ENCODE assay signal across 8 mouse cellular contexts in the genomic region with DNA sequence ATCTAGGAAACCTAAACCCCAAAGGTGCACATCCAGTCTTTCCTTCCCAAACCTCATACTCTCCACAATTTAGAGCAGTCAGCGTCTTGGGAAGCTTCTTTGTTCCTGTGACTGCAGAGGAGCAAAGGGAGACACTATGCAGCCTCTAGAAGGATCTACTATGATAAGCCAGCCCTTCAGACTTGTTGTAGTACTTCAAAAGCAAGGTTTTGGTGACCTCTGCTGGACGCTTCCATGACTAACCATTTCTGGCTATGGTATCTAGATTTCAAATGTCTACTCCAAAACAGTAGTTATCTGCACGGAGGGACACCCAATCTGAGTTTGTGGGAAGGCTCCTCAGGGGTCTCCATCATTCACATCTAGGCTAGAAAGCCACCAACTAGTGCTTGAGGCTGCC. TPM values are rescaled to one million over a fixed set of nuclear protein-coding genes. Genes with fewer than 3 reads are reported as not detected.
DNase-seq lines count a peak whose midpoint lies in the region; ATAC-seq and TF ChIP-seq lines count a peak whose summit lies in the region.

No protein-coding gene starts in this region.

- 2% methylated on average over 3 of the region's 3 CpGs for WGBS in heart, postnatal 0 days

- H3K4me3 ChIP-seq in gastrocnemius, adult 2 months: no peak overlapping the region
- H3K4me3 ChIP-seq in heart, postnatal 0 days (ENCODE audit: low read depth, low read length): no peak overlapping the region

- TF ChIP-seq EP300 in heart, postnatal 0 days (IDR thresholded peaks at IDR 0.05; ENCODE audit: low read depth): no peak

- H3K36me3 ChIP-seq in heart, postnatal 0 days (replicated peaks; ENCODE audit: control insufficient read depth, insufficient read depth, low read length): no peaks in the 10 kb centered on the region

- peak; percentile 62 for DNase-seq in gastrocnemius, adult 2 months
- no peak for DNase-seq in gastrocnemius, postnatal 36 days
- peak; percentile 67 for DNase-seq in ES-CJ7 (ENCODE audit: low read depth, low spot score)
- peak; percentile 82 to 88 for DNase-seq in cerebellum, postnatal 14 days
- peak; percentile 65 for DNase-seq in heart, postnatal 0 days (ENCODE audit: low spot score)
- DNase-seq in layer of hippocampus, adult 9-11 months: peak; percentile 51

- intact Hi-C loops in gastrocnemius, adult 2 months (cut with DNase I): loop anchor here (5.0 kb wide), 1 partner anchor 358 kb away; no protein-coding TSS in a partner anchor
- intact Hi-C loops in gastrocnemius, postnatal 36 days (cut with DNase I): loop anchor here (1.0 to 5.0 kb wide), 2 partner anchors 137 to 358 kb away; no protein-coding TSS in a partner anchor

- peak; percentile 40; the same call in 1 of the 2 replicates for ATAC-seq in heart, postnatal 0 days (ENCODE audit: insufficient read depth, low read depth)
- peak; percentile 82 for ATAC-seq in megakaryocyte progenitor cell, adult 5-6 weeks (replicated peaks; ENCODE audit: poor library complexity)
- no peak for ATAC-seq in monocyte, adult 5-6 weeks (replicated peaks; ENCODE audit: insufficient number of reproducible peaks, low FRiP score, low TSS enrichment, poor library complexity, severe bottlenecking)

- no peak overlapping the region for H3K9ac ChIP-seq in heart, postnatal 0 days (replicated peaks; ENCODE audit: low read depth, low read length)

- H3K27me3 ChIP-seq in heart, postnatal 0 days (ENCODE audit: control insufficient read depth, insufficient read depth, low read length): no peaks in the 10 kb centered on the region

- H3K27ac ChIP-seq in gastrocnemius, adult 2 months: no peak overlapping the region
- H3K27ac ChIP-seq in heart, postnatal 0 days (ENCODE audit: low read depth): no peak overlapping the region

- no peaks in the 10 kb centered on the region for H3K4me1 ChIP-seq in heart, postnatal 0 days (ENCODE audit: control insufficient read depth, insufficient read depth)

- H3K4me2 ChIP-seq in heart, postnatal 0 days (ENCODE audit: low read depth, low read length): no peak overlapping the region

- peak; percentile 73 for TF ChIP-seq CTCF in gastrocnemius, adult 2 months (IDR thresholded peaks at IDR 0.05)
- TF ChIP-seq CTCF in heart, postnatal 0 days (IDR thresholded peaks at IDR 0.05; ENCODE audit: low read depth): peak; percentile 74

- peaks cover 13% of the 10 kb centered on the region for H3K9me3 ChIP-seq in heart, postnatal 0 days (replicated peaks; ENCODE audit: control insufficient read depth, low read length)

RNA-seq across cellular contexts. Expression of a gene that starts 5.9 kb away (rescaled TPM):
- total RNA-seq in gastrocnemius, adult 2 months (2021): not detected
- total RNA-seq in gastrocnemius, postnatal 36 days (2021): under 1 TPM in 1 of 2 experiments, not detected in 1; 0.17 TPM
- total RNA-seq in heart, postnatal 0 days (2014; rRNA removed; ENCODE audit: low replicate concordance): not detected in 2 replicates
- not detected in 2 replicates for polyA plus RNA-seq in heart, postnatal 0 days (2015; fragmentation: Nextera tagmentation; extraction: Ambion mirVana)
- total RNA-seq in megakaryocyte progenitor cell, adult 5-6 weeks (2015): not detected in 2 replicates
- not detected in 2 replicates for total RNA-seq in megakaryocyte progenitor cell, adult 5-6 weeks (2017)
- total RNA-seq in monocyte, adult 5-6 weeks (2017): not detected in 3 replicates

RNA-seq across cellular contexts. Expression of a gene that starts 9.0 kb away (rescaled TPM):
- total RNA-seq in gastrocnemius, adult 2 months (2021): 10 to 100 TPM; 26.1 to 32.7 TPM
- 10 to 100 TPM; 87.0 to 98.1 TPM for total RNA-seq in gastrocnemius, postnatal 36 days (2021)
- 1,317 and 1,642 TPM in 2 replicates for total RNA-seq in heart, postnatal 0 days (2014; rRNA removed; ENCODE audit: low replicate concordance)
- 950 and 1,040 TPM in 2 replicates for polyA plus RNA-seq in heart, postnatal 0 days (2015; fragmentation: Nextera tagmentation; extraction: Ambion mirVana)
- total RNA-seq in megakaryocyte progenitor cell, adult 5-6 weeks (2015): not detected in 2 replicates
- total RNA-seq in megakaryocyte progenitor cell, adult 5-6 weeks (2017): not detected in 2 replicates
- 0.21 TPM in 1 of 3 replicates, not detected in the others for total RNA-seq in monocyte, adult 5-6 weeks (2017)

Comparison
In these comparisons a context has a peak if more than half of its experiments do, and no peak if none do; other contexts are left out.
1. DNase-seq: peak in gastrocnemius, adult 2 months (single experiment), ES-CJ7 (single experiment), cerebellum, postnatal 14 days (2 of 2), heart, postnatal 0 days (single experiment) and layer of hippocampus, adult 9-11 months (single experiment); none in gastrocnemius, postnatal 36 days (0 of 2).
2. RNA of a gene that starts 9.0 kb away (total RNA-seq): 1,317 to 1,642 TPM in heart, postnatal 0 days, 87.0 to 98.1 TPM in gastrocnemius, postnatal 36 days and 26.1 to 32.7 TPM in gastrocnemius, adult 2 months; not detected in megakaryocyte progenitor cell, adult 5-6 weeks and 0.21 TPM in monocyte, adult 5-6 weeks; every median in the first group is over 10 times any median in the second.